Mouse (Mus musculus) right cerebral cortex, adult 18-20 months (tissue): ENCODE measurements around the gene Grin2a.

Source experiments
- DNase-seq: peaks from one replicate; pipeline ENCODE4 v3.0.0; 2022; ENCODE audit warnings: mixed read lengths

Gene Grin2a

DNA sequence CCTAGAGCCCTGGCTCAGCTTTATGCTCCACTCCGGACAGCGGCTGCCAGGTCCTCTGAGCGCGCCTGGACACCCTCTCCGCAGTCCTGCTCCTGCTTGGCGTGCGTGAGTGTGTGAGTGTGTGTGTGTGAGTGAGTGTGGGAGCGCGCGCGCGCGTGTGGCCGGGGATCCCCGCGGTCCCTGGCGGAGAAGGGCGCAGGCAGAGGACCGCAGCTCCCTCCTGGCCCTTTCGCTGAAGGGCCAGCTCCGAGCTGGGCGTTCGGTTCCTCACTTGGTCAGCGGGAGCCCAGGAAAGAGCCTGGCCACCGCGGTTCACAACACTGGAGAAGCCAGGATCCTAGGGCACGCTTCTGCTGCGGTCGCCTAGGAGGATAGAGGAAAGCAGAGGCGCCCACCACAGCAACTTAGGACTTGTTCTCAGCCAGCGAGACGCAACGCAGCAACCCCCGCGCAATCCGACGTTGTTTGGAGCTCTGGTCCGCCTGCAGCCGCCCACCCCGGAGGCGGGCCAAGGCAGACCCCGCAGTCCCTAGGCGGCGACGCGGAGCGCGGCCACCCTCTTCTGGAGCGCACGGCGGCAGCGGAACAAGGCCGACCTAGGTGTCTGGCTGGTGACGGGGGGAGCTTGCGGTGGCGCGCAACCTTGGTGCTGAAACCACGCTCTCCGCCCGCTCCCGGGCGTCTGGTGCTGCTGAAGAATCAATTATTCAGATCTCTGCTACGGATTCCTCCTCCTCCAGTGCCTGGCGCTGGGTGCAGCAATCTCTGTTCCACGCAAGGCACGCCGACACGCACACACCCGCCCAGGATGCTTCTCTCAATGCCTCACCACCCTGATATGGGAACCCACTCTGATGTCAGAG, at the start of gene Grin2a:
Grin2a (minus strand) TSS at position 610 of the 863 bp plus-strand sequence.
- DNase-seq: peak; percentile 86

DNA sequence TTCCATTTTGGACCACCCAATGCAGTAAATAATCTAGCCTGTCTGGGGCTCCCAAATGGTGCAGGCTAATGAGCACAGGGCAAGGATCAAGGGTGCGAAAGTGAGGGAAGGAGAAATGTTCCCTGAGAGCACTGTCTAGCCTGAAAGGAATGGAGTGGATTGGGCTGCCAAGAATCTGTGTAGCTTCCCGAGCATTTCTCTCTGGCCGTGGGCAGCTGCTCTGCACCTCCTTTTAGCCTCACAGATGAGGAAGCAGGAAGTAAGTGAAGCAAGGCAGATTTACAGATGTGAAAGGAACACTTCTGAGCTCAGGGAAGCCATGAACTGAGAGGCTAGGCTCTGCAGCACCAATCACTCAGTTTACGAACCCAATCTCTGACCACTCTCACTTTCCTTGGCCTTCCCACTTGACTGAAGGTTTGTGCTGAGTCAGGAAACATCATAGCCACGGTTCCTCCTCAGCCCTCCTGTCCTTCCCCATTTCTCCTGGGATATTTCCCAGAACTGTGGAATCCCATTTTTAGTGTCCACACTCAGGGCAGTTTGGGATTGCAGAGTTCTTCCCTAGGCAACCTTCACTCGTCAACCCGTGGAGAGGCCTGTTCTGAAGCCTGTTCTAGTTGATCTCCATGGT, 40.3 kb upstream of the Grin2a start:
- peak; percentile 26 for DNase-seq

DNA sequence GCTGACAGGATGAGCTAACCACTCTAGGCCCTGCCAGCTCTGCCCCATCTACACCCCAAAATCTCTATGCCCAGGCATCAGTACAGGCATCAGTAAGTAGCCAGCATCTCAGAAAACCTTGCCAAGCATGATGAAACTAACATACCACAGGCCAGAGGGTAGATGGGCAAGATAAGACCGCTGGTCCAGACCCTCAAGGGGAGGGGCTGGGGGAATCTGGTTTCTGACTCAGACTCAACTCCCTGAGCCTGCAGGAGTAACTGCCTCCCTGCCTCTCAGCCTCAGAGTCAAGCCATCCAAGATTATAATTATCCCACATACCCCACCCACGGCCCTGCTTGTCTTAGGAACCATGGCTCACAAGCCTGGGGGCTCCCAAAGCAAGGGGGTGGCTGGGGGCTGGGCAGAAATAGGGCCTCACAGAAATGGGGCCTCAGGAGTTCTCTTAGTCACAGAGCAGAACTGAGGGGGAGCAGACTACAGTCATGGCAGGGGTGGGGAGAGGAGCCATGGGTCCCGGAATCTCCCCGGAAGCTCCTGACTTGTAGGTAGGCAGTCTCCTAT, 38.1 kb upstream of the Grin2a start:
- peak; percentile 87 for DNase-seq

DNA sequence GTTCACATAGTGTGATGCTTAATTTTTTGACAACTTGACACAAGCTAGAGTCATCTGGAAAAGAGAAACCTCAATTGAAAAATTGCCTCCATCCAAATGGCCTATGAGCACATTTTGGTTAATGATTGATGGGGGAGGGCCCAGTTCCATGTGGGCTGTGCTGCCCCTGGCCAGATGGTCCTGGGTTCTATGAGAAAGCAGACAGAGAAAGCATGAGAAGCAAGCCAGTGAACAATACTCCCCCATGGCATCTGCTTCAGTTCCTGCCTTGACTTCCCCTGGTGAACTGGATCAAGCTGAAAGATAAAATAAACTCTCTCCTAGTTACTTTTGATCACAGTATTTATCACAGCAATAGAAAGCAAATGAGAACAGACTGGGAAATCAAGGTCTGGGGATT, 36.5 kb upstream of the Grin2a start:
- no peak for DNase-seq

DNA sequence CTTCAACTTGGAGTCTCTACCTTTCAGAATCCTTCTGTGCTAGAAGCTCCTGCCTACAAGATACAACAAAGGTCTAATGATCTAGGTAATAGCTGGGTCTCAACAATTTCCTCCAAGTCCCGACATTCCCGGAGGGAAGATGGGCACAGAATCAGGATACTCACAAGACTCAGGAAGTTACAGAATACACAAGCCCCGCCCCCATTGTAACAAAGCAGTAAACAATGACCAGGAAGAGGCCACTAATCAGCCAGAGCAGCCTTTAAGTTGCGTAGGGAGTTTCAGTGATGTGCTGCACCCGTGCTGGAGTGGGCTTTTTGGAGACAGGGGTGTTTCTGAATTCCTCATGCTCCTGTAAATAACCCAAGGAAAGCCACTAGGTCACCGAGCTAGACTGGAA, 31.4 kb upstream of the Grin2a start:
- no peak for DNase-seq

DNA sequence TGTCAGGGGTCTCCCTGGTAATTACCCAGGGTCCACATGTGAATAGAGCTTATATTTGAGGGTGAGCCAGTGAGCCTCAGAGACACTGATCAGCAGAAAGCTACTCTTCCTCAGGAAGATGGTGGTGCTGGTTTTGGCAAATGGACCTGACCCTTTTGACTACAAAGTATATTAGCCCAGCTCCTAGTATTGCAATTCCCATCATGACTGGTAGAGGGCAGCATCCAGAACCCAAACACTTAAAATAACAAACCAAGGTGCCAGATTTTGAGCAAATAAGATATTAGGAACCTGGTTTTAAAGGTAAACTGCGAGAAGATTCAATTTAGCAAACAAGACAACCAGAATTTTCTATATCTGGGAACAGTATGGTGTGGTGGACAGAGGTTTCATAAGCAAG, 14.4 kb upstream of the Grin2a start:
- DNase-seq: no peak

DNA sequence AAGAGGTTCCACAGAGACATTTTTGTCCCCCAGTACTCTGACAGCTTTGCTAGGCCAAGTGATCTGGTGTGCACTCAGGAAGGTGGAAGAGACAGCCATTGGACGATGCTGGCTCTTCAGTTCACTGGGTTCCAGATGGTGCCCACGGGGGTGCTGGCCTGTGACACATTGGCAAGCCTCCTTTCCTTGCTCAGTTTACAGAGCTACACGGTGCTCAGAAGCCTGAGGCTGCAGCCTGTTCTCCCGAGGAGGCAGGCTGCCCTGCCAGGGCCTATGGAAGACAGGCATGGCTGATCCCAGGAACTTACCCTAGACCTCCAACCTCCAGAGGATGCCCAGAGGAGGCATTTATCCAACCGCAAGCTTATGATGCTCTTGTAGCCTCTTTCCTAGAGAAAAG, 10.2 kb upstream of the Grin2a start:
- DNase-seq: no peak

DNA sequence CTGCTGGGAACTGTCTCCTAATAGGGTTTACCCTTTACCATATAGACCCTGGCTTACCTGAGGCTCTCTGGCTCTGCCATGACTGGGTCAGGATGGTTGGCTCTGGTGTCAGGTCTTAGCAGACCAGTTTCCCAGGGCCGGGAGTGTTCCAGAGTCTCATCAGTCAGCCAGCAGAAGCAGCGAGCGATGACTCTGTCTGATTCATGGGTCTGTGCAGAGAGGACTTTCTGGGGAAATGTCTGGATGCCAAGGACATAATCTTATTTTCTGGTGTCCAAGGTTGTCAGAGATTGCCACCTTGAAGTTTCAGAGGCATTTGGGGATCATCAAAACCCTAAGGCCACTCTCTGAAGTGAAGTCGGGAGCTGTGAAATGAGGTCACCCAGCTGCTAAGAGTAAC, 8.7 kb upstream of the Grin2a start:
- no peak for DNase-seq

DNA sequence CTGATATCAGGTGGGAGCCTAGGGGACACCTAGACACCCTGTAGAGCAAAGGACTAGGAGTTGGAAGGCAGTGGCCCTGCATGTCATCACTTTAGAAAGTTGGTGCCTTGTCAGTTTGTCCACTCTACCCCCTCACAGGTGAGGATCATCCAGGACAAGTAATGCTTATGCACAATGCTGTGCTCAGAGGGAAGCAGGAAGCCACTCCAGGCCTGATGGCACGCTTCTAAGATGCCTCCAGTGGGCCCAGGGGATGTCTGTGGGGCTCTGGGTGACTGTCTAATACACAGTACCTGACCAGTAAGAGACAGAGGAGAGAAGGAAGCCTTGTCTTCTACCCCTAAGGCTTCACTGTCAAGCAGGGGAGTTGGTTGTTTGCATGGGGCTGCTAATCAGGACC, 7.6 kb upstream of the Grin2a start:
- DNase-seq: no peak

DNA sequence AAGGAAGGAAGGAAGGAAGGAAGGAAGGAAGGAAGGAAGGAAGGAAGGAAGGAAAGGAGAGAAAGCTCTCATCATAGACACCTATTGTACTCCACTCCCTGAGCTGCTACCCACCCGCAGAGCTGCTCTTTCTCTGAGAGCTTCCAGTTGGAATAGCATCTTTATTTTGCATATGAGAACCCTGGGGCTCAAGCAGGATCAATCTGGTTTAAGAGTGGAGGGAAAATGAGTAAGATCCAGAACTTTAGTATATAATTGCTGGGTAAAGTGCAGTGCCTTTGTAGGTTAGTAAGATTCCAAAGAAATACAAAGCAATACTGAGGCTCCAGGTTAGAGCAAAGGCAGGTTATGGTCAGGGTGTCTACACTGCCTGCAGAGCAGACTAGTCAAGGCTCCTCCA, 6.2 kb upstream of the Grin2a start:
- DNase-seq: no peak

DNA sequence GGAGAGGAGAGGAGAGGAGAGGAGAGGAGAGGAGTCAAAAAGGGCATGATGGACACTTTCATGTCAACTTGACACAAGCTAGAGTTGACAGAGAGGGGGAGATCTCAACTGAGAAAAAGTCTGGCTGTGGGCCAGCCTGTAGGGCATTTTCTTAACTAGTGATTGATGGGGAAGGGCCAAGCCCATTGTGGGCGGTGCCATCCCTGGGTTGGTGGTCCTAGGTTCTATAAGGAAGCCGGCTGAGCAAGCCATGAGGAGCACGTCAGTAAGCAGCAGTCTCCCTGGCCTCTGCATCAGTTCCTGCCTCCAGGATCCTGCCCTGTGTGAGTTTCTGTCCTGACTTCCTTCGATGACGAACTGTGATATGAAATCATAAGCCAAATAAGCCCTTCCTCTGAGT, 4.6 kb upstream of the Grin2a start:
- DNase-seq: no peak

DNA sequence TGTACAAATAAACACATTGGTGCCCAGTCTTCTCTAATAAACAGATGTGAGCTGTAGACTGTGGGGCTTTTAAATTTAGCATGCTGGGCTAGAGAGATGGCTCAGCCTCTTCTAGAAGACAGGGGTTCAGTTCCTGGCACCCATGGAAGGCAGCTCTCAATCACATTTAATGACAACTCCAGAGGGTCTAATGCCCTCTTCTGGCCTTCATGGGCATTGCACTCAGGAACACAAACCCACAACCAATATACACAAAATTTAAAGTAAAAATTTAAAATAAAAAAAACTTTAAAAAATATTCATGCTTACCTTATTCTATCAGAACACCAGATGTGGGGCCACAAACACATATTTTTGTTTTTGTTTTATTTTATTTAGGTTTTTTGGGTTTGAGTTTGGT, 2.6 kb upstream of the Grin2a start:
- no peak for DNase-seq

DNA sequence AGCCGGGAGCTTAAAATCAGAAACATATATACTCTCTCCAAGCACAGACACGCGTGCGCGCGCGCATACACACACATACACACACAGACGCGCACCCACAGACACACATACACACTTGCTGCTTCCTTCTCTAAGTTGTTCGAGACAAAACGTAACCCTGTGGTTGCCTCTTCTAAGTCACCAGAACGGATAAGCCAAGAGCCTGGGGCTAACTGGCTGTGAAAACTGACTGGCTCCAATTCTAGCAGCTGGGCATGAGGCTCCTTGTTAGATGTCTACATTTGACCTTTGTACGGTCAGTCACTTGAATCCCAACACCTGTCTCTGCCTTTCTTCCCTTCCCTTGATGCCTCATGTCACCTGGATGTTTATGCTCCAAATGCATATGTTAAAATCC, 452 bp upstream of the Grin2a start:
- no peak for DNase-seq

DNA sequence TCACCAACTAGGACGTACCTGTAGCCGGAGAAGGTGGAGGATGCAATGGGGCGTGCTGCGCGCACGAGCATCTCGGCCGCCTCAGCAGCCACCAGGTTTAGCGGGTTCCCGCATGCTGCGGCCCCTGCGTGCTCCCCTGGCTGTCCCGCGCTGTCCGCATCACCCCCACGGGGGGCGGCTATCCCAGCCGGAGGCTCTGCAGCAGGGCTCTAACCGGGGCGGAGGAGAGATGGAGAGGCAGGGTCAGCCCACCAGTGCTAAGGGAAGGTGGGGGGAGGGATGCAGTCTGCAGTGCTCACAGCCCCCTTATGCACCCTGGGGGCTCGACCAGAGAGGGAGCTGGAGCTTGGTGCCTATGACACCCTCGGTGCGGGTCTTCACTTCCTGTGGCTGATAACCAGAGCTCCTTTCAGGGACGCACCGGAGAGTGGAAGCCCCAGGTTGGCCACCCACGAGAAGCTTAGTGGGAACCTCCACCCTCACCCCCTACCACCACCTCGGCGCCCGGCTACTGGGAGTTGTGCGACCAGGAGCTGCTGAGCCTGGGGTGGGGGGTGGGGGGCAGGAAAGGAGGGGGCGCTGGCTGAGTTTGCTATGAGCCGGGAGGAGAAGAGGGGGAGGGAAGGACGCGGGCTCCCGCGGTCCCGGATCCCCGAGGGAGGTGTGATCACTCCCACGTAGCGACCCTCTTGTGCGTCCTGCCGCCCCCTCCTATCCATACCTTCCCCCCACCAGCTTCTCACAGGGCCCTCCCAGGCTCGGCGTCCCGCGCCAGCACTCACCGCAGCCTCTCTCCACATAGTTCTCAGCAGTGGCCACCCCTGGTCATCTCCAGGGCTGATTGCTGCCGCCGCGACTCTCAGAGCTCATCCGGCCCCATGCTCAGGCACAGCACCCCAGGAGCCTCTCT, 1.1 kb downstream of the Grin2a start:
- peak; percentile 74 for DNase-seq

DNA sequence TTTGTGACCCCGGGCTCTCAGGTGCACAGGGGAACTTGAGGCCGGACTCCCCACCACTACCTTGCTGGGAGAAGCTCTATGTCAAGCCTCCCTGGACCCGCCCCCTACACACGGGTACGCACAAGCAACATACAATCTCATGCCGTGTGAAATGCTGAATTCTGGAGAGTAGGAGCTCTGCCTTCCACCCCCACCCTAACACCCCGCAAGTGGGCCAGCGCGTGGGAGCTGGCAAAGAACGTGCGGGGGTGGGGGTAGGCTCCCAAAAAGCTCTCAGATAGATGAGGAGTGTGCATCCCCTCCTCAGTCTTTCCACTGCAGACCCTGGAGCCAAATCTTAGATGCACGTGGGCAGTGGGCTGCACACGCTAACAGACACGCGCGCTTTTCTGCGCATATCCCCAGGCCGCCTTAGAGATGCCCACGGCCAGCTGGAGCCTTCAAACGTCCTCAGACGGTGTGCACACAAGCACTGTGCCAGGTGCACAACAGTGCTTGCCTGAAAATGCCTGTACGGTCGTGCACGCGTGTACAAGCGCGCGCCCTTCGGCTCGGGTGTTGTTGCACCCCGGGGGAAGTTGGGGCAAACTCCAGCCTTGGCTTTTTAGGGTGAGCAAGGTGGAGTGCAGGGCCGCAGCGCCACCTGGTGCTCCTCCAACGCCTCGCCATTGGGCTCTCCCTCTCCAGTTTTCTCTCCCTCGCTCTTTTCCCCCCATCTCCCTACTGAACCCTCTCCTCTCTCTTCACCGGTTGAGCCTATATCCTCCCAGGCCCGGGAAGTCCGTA, 1.9 kb downstream of the Grin2a start:
- DNase-seq: peak; percentile 86

DNA sequence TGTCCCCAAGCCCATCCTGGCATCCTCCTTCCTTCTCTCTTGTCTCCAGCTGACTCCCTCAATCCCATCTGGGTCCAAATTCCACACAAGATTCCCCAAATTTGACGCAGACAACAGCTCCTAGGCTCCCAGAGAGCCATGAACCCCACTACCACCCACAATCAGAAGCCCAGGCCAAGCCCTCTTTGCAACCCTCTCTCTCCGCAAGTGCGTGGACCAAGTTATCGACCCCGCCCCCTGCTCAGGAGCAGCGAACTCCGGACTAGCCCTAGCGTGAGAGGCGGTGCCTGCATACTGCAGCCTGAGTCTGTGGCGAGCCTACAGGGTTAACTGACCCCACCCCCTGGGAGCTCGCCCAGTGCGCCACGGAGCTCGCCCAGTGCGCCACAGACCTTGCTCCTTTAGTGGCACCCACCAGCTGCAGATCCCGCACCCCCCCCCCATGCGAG, 2.6 kb downstream of the Grin2a start:
- DNase-seq: no peak

DNA sequence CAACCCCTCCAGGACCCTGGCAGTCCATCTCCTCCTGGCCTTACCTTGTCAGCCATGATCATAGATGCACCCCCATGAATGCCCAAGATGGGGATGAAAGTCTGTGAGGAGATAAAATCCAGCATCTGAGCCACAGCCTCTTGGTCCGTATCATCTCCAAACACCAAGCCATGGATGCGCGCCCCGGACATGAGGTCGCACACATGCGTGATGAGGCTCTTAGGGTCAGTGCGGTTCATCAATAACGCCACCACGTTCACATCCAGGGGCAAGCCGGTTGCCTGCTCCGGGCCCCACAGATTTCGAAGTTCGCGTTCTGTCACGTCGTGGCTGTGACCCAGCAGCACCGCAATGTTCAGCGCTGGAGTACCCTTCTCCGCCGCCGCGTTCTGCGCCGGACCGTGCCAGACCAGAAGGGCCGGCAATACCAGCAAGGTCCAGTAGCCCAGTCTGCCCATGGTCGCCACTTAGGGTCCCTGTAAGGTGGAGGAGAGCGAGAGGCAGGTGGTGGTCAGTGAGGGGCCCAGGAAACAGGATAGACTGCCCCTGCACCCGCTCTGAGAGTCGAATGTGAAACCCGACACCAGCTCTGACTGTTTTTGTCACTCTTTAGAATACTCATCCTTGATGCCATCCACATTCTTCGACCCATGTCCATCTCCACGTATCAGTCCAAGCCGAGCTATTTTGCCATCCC, 3.1 kb downstream of the Grin2a start:
- DNase-seq: no peak

DNA sequence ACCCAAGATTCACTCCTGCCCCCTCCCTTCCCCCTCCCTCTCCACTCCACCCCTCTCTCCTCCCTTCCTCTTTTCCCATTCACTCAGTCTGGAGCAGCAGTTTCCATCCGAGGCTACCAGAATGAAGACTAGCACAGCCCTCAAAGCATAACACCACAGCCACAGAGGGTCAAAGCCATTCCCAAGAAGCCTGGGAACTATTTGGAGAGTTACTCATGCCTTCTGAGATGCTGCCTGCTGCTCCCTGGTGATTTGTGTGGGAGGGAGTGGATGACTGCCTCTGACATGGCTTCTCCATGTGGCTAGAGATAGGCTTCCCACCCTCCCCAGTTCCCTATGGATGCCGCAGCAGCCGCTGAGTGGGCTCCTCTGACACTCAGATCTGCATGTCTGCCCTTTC, 10.3 kb downstream of the Grin2a start:
- DNase-seq: peak; percentile 39

DNA sequence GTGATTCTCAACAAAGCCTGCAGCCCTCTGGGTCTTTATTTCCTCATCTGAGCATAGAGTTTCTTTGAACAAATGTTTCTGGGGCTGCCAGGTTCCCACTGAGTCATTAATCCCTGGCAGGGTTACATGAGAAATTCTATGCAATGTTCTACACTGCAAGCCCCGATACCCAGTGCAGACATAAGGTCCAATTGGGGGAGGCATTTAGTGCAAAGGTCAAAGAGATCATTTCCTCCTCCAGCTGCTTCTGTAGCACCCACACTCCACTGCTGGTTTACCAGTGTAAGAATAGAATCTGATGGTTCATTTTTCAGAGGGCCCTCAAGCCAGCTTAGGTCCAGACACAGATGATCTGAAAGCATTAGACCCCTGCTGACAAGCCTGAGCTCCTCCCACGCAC, 14.7 kb downstream of the Grin2a start:
- no peak for DNase-seq

DNA sequence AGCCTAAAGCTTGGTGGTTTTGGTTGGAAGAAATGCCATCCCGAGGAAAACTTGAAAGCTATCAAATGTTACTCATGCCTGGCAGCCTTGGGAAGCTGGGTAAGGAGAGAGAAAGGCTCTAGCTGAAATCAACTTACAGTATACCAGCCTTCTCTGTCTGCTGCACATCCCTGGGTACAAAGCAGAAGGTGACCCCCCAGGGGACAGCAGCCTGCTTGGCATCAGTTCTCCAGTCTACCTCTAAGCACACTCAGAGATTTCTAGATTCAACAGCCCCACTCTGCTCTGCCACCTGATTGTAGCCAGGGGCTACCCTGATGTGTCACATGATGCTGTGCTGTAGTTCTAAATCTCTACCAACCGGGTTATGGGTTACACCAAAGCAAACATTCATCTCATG, 17.2 kb downstream of the Grin2a start:
- DNase-seq: no peak

DNA sequence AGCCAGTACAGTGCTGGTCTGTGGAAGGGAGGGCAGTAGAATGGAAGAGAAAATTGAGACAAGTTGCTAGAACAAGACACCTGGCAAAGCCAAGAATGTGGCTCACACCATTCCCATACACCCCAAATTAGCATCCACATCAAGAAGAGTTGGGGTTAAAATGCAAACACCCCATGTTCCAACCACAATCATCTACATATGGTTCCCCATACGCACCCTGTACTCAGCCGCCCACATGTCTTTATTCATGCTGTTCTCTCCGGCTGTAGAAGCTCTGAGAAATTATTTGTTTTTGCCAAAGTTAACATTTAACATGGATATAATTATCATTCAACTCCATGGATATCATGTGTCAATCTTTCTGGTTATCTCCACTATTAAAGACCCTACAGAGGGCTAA, 22.7 kb downstream of the Grin2a start:
- peak; percentile 69 for DNase-seq

DNA sequence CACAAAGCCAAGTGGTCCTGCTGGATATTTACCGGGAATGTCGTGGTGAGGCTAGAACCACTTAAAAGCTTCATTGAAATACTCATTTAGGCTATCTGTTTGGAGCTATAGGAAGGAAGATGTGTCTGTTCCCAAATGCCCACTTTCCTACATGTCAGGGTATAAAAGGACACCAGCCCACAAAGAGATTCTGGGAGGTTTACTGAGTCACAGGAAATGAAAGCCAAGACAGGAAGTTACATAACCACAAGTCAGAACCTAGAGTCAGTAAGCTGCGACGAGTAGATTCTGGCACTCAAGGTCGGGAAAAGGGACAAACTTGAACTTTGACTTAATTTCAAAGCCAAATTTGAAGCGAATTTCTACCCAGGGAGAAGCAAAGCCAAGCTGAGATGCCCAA, 30.9 kb downstream of the Grin2a start:
- no peak for DNase-seq
